Mouse (Mus musculus): Measurements from ENCODE around the gene Mrps27.

- no peak for TF ChIP-seq EP300 (IDR thresholded peaks at IDR 0.05; ENCODE audit: low read length)
- TF ChIP-seq BHLHE40 (IDR thresholded peaks at IDR 0.05; ENCODE audit: low read depth, low read length): peak; percentile 39
- no peak for TF ChIP-seq MAZ (IDR thresholded peaks at IDR 0.05; ENCODE audit: low read depth, low read length)
- TF ChIP-seq HCFC1 (IDR thresholded peaks at IDR 0.05; ENCODE audit: low read depth, low read length): no peak
- no peak for TF ChIP-seq ZKSCAN1 (IDR thresholded peaks at IDR 0.05; ENCODE audit: borderline replicate concordance, low read depth, low read length)
- no peak for TF ChIP-seq CTCF (conservative IDR thresholded peaks at IDR 0.05 in 1 of 2, IDR thresholded peaks at IDR 0.05 in 1 of 2; ENCODE audit: low read depth in 2 of 2, low read length in 2 of 2)
- no peak for TF ChIP-seq USF1 (IDR thresholded peaks at IDR 0.05; ENCODE audit: low read depth, low read length)
- TF ChIP-seq ZC3H11A (IDR thresholded peaks at IDR 0.05; ENCODE audit: low read depth, low read length): no peak
- TF ChIP-seq MEF2A (IDR thresholded peaks at IDR 0.05; ENCODE audit: borderline replicate concordance, low read depth, low read length): no peak
- TF ChIP-seq CHD2 (IDR thresholded peaks at IDR 0.05; ENCODE audit: low read length): no peak
Measured at GRCm38 (mm10) chr13:99440228-99440627, 95.6 kb downstream of the Mrps27 start.
